Mouse (Mus musculus): ENCODE results near the gene Gm3415. TPM values are rescaled to one million over a fixed set of nuclear protein-coding genes. Genes with fewer than 3 reads are reported as not detected.
"Not testable (repeated sequence)": the region's sequence is repeated elsewhere in the genome, so short reads cannot be mapped to it uniquely, and the experiment has no call there.

Gene Gm3415
- not detected for polyA plus RNA-seq (2017; shearing (Covaris generic))

DNA sequence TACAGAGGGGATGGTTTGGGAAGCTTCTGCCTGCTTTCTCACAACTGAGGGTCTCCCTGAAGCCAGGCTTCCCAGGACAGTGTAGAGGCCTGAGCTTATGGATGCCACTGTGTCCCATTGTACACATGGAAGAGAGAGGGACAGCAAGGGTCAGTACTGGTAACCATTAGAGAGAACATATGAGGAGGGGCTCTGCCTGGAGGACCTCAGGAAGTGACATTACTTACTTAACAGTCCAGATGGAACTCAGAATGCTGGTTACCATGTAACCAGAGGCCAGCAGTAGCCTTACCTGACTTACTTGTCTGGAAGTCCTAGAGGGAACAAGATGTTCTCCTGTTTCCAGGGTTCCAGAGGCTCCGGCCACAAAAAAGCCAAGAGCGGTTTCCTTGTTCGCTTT, at the start of gene Gm3415:
Gene Gm3415, plus strand, starts transcription at position 301 of the 400 bp plus-strand sequence.
- ATAC-seq: not testable (repeated sequence)

DNA sequence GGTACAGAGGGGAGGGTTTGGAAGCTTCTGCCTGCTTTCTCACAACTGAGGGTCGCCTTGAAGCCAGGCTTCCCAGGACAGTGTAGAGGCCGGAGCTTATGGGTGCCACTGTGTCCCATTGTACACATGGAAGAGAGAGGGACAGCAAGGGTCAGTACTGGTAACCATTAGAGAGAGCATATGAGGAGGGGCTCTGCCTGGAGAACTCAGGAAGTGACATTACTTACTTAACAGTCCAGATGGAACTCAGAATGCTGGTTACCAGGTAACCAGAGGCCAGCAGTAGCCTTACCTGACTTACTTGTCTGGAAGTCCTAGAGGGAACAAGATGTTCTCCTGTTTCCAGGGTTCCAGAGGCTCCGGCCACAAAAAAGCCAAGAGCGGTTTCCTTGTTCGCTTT, 42.1 kb upstream of the Gm3415 start, which contains the start of gene Gm3402:
Gene Gm3402, plus strand, starts transcription at position 301 of the 400 bp plus-strand sequence.
- not testable (repeated sequence) for ATAC-seq

- not testable (repeated sequence) for ATAC-seq
Measured at GRCm38 (mm10) chr5:146525501-146525900, 30.4 kb upstream of the Gm3415 start, which contains the start of gene Gm3404. Gene Gm3404, plus strand, starts transcription at chr5:146525801.

GRCm38 (mm10) chr5:146537347-146537746, 18.6 kb upstream of the Gm3415 start, which contains the start of gene Gm3409:
Gene Gm3409, plus strand, starts transcription at chr5:146537647.
- ATAC-seq: not testable (repeated sequence)

DNA sequence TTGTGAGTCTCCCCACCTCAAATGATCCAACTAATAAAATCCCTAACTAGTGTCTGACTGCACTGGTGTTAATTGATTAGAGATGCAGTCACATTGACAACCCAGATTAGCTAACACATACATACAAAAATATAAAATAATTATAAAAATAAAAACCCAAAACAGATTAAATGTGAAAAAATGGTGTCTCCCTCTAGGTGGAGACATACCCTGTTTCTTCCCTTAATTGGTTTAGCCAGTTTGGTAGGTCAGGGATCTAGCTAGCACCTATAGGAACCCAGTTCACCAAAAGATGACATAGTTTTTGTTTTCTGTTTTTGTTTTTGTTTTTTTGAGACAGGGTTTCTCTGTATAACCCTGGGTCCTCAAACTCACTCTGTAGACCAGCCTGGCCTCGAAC, 8.3 kb downstream of the Gm3415 start:
- no peak for ATAC-seq

- no peak for ATAC-seq
Measured at GRCm38 (mm10) chr5:146567054-146567453, 11.1 kb downstream of the Gm3415 start.

DNA sequence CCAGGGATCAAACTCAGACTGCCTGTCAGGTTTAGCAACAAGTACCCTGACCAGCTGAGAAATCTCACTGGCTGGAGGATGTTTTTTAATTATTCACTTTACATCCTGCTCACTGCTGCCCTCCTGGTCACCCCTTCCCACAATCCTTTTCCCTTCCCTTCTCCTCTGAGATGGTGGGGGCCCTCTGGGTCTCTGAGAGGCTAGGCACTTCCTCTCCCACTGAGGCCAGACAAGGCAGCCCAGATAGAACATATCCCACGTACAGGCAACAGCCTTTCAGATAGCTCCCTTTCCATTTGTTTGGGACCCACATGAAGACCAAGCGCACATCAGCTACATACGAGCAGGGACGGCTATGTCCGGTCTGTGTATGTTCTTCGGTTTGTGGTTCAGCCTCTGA, 14.2 kb downstream of the Gm3415 start:
- ATAC-seq: not testable (repeated sequence)

- not testable (repeated sequence) for ATAC-seq
Measured at GRCm38 (mm10) chr5:146571830-146572734, 16.1 kb downstream of the Gm3415 start.

GRCm38 (mm10) chr5:146572735-146573042, 16.8 kb downstream of the Gm3415 start:
- ATAC-seq: not testable (repeated sequence)

DNA sequence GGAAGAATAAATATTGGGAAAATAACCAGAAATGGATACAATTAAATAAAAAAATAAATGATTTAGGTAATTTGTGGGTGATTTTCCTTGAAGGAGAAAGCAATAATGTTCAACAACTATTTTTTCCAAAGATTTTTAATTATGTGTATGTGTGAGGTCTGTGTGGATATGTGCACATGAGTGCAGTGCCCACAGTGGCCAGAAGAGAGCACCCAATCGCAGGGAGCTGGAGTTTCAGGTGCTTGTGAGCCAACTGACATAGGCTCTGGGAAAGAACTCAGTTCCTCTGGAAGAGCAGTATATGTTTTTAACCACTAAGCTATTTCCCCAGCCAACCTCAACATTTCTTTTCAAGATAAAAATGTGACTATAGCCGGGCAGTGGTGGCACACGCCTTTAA, 20.7 kb downstream of the Gm3415 start:
- no peak for ATAC-seq

DNA sequence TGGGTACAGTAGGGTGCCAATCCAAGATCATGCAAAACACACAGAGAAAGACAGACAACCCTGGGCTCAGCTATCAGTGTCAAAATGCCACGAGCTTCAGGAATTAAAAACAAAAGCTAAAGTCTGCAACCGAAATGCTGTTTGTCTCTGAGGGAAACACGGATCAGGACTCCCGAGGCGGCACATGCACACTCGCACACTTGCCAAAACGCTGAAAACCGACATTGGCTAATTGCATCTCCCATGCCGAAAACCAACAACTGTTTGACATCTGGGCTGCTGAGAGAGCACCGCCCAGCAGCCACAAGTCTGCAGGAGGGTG, 28.2 kb downstream of the Gm3415 start:
- ATAC-seq: no peak

DNA sequence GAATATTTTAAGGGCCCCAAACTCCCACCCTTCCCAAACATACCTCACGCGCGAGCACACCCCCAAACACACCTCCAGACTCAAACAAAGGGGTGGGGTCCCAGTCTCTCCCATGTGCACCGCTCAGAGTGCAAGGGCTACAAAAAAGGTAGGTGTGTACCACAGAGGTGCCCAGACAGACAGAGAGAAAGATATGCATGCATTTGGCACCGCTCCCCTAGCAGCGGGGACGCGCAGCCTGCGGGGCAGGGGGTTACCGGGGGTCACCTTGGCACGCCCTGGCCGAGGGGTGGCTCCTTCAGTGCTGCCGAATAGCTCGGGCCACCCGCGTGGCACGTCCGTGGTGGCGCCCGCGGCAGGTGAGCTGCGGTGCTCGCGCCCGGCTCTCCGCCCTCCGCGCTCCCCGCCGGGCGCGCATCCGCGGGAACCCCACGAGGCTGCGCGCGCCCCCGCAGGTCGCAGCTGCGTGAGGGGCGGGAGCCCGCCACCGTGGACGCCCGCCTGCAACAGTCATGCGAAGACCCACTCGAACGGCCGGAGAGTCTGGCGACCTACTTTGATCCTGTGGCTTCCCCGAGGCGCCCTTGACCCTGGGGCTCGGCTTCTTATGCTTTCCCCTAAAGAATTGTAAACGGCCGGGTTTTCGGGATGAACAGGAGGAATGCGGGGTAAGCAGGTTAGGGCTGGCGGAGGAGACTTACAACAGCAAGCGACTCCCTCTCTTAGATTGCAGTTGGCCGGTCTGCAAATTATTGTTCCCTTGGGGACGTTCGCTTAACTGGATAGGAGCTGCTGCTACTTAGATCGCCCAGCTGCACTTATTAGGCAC, 28.8 kb downstream of the Gm3415 start, which contains the start of gene Gpr12:
Gene Gpr12, minus strand, starts transcription at position 762 of the 829 bp plus-strand sequence.
- ATAC-seq: no peak

GRCm38 (mm10) chr5:146585307-146585651, 29.3 kb downstream of the Gm3415 start:
- ATAC-seq: no peak

DNA sequence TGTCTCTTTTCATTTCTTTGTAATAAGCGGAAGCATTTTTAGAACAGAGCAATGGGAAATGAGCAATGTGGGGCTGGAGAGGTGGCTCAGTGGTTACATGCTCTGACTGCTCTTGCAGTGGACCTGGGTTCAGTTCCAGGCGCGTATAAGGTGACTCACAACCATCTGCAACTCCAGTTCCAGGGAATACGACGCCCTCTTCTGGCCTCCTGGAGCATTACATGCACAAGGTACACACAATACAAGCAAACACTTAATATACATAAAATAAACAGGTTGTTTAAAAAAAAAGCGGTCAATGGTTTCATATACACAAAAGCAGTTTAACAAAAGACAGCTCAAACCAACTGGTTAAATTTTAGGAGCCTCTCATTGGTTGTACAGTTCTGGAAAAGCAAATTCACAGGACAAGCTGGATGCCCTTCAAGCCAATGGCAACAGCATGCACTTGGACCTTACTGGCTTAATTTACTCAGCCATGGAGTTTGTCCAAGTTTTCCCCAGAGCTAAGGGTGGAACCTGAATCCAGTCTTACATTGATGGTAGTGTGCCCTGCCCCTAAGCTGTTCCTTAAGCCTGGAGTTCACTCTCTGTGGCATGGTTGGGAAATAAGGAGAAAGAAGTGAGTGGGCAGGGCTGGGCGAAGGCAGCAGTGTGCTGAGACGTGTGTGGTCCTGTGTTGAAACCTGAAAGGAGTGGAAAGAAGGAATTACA, 30.6 kb downstream of the Gm3415 start:
- ATAC-seq: no peak

- no peak for ATAC-seq
Measured at GRCm38 (mm10) chr5:146590987-146591386, 35.1 kb downstream of the Gm3415 start.

DNA sequence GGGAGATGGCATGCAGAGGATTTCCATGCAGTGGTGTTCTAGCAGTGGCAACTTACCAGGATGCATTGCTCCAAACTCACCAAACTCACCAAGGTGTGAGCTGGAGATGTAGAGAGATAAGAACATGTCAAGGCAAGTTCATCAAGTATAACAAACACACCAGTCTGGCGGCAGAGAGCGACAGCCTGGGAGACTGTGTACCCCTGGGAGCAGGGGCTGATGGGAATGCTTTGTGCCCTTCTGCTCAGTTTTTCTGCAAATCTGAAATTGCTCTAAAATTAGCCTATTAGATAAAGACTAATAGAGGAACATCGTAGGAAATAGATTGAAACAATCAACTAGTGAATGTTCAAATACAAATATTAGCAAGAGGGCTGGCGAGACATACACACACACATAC, 35.7 kb downstream of the Gm3415 start:
- ATAC-seq: no peak

DNA sequence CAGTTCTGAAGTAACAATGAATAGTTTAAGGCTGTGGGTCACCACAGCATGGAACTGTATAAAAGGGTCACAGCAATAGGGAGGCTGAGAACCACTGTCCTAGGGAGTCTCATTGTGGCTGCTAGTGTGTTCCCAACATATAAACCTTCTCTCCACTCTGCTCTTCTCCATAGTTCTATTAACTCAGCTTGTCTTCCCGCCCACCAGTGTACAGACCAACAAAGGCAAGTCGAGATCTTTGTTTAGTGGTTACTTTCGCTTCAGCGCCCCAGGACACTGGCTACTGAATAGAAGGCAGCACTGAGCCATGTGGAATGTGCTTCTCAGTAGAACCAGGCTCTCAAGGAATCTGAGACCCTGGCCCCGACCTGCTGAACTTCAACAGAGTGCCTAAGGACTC, 36.6 kb downstream of the Gm3415 start:
- no peak for ATAC-seq

DNA sequence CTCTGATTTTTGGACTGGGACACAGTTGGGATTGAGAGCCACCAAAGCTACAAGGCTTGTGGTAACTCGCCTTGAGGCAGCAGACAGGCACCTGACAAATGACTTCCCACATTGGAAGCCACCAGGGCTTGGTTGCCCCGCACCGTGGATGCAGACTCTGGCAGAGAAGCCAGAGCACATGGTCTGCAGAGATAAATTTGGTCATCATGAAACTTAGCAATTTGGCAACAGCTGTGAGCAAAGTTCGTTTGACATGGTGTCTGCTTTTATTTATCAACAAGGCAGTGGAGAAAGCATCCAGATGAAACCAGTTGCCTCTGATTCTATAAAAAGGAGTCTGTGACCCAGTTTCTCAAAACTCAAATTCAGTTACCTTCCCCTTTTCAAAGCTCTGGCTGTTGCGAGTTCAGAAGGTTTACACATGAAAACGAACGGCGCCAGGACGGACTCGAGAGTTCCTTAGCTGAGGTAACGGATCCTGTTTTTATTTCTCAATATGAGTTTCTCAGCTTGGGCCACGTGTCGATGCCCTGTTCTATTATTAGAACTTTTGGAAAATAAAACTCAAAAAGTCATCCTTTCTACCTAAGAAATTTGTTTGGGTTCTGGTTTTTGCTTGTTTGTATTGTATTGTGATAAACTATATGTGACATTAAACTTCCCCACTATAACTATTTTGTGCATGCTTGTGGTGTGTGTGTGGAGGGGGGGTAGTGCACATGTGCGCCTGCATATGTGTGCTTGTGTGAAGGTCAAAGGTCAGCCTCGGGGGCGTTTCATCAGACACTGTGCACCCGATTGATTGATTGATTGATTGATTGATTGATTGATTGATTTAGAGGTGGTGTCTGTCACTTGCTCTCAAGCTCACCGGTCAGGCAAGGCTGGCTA, 40.9 kb downstream of the Gm3415 start:
- ATAC-seq: no peak

- ATAC-seq: no peak
Measured at GRCm38 (mm10) chr5:146597503-146597874, 41.6 kb downstream of the Gm3415 start.

DNA sequence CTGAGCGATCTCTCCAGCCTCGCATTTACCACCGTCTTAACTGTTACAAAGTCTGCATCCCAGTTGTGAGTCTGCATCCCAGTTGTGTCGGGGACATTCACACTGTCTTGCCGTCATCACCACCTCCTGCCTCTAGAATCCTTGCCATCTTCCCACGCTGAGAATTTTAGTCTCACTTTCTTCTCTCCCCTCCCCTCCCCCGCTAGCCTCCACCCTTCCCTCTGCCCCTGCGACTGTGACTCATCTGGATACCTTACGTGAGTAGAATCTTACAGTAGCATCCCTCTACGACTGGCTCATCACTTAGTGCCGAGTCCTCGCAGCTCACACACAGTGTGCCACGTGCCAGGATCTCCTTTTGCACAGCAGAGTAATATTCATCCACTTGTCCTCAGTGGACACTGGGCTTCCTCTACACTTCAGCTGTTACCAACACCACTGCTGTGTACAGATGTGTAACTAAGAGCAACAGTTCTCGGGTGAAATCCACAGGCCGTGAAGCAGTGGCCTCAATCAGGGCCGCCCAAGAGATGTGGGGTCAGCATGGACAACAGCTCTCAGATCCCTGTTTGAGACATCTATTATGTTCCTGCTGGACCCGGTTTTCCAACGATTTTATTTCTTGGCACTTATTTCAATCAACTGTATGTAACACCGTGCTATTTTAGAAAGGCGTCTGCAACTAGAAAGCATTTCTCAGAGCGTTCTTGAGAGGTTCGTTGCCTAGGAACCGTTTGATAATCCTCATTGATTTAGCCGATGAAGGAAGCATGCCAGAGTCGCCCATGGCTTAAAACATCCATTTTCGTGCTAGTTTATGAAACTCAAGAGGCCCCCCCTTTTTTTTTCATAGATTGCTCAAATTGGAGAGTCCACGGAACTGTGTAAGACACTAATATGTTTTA, 42.5 kb downstream of the Gm3415 start:
- ATAC-seq: no peak

DNA sequence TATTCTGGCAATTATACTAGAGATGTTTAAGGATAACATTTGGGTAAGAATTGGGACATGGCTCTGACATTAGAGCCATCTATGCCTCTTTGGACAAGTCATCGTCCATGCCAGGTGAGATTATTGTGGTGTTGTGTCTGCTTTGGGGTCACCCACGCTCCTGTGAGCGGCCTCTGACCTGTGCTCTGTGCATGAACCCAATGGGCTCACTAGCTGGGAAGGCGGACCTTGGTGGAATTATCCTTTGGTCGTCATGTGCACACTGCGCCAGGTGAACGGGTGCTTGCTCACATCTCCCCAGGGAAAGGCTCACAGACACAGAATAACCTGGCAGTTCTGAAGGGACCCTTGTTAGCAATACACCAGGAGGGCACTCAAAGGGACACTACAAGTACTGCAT, 43.3 kb downstream of the Gm3415 start:
- ATAC-seq: not testable (repeated sequence)

Data from CD4-positive, CD25-positive, alpha-beta regulatory T cell, adult 4 months (primary cell).